Mouse (Mus musculus) CH12F3 (cell line): ENCODE measurements around the gene Spop.

Experiments
- in situ Hi-C: fragments of 300-500 bp; cut with MboI; formaldehyde crosslinking; loops from 2 replicates; pipeline ENCODE4 v1.14.3; 2020; ENCODE audit warnings: low sequenced_read_pairs

The Spop gene

DNA sequence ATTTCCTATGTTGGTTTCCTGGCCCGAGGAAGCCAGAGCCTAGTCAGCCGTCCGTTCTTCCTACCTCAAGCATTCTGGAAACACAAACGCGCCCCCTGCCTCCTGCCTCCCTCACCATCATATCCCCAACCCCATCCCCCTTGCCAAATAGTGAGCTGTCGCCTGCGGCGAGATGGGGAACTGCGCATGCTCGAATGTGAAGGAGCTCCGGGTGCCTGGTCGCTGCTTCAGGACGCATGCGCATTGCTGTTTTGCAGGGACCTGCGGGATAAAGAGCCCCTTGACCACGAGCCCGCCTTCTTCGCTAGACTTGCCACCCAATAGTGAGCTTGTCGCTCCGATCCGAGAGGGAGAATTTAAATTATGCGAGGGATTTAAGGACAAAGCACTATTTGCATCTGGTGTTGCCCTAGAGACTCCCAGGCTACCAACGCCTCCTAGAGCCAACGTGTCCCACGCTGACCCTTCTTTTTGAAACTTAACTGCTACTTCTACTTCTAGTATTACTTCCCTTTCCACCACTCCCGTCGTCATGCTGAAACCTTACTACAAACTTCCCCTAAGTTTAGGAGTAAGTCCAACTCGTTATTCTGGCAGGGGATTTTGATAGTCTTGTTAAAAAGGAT is 769 bp downstream of the Spop start:
- in situ Hi-C loops: no loop called here

DNA sequence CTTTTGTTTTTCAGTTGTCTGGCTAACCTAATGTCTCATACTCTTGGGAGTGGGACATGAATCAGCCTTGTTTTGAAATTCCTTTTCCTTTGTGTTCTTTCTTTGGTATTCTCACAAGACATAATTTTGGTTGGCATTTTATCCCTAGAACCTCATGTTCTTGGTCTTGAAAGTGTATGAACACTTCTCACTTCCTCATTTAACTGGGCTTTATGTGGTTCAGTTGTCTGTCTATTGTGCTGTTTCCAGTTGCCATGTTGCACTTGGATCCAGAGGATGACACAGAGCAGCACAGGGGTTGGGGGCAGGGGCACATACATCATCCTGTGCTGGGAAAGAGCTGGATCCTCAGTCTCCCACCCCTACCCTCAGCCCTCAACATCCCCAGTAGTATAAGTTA is 2.1 kb downstream of the Spop start:
- in situ Hi-C loops: no loop called here

DNA sequence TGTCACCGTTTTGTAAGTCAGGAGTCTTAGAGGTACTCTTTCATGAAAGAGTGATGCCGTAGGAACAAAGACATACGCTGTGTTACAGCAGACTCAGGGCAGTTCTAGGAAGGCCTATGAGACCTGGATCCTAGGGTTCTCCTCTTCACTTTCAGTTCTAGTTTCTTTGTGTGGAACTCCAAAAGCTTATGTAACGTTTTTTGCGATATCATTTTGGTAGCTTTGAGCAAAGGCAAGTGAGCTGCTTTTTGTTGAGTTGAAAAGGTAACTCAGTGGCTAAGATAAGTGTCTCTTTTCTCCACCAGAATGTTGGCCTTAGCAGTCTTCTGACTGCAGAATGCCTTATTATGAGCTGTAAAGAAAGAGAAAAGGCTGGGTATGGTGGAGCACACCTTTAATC is 3.5 kb downstream of the Spop start:
- in situ Hi-C loops: no loop called here

DNA sequence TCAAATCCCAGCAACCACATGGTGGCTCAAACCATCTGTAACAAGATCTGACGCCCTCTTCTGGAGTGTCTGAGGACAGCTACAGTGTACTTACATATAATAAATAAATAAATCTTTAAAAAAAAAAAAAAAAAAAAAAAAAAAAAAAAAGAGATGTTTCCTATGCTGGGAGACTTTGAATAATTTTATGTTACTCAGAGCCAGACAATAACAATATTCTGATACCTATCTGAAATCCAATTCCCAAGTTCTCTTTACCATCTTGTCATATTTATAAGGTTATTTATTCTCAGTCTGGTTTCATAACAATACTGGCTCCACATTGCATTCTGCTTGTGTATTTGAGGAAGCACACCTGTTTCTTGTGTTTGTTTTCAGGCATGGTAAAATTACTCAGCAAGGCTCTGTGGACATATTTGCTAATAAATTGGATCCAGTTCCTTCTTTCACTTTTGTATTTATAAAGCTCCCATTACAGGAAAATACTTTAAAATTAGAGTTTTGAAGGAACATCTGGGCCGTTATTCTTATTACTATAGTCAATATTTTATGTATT is 7.1 kb downstream of the Spop start:
- in situ Hi-C loops: no loop called here

DNA sequence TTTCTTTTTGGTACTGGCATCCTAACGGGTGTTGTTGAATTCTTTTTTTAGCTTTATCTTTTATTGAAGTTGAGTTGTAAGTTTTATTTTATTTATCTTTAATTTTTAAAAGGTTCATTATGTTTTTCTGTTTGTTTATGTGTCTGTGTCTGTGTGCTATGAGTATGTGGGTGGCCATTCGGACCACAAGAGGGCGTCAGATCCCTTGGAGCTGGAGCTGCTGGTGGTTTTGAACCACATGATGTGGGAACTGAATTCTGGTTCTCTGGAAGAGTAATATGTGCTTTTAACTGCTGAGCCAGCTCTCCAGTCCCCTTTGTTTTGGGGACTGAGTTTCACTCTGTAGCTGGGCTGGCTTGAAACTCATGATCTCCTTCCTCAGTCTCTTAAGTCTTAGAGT is 9.6 kb downstream of the Spop start:
- in situ Hi-C loops: no loop called here

DNA sequence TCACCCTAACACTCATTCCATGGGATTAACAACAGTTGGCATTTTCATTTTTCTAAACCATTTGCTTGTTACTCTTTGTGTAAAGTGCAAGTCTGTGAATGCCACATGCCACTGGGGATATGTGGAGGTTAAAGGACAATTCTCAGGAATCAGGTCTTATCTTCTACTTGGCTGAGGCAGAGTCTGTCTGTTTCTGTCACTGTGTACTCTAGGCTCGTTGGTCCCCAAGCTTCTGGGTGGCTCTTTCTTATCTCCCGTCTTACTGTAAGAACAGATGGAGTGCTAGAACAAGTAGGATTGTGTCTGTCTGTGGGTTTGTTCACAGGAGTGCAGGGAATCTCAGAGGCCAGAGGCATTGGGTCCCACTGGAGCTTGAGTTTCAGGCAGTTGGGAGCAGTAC is 17.5 kb downstream of the Spop start:
- in situ Hi-C loops: no loop called here

DNA sequence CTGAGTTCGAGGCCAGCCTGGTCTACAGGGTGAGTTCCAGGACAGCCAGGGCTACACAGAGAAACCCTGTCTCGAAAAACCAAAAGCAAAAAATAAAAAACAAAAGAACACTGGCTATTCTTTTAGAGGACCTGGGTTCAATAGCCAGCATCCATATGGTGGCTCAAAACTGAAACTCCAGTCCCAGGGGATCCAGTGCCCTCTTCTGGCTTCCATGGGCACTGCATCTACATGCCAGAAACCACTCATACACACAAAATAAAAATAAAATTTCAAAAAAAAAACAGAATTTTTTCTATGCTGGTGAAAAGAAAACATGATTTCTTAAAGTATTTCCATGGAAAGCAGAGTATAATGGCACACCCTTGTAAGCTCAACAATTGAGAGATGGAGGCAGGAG is 18.3 kb downstream of the Spop start:
- in situ Hi-C loops: no loop called here

DNA sequence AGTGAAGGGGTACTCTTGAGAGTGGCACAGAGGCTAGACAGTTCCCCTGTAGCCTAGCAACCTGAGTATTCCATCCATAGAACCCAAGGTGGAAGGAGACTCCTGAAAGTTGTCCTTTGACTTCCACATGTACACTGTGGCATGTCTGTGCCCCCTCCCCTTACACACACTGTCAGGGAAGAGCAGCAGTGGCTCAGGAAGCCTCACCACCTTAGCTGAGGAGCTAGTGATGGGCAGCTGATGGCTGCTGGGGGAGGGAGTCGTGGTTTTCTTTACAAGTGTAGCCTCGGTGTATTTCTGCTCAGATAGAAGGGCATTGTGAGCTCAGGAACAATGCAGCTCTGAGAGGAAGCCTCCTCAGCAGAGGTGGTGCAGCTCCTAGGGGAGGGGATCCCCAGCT is 31.5 kb downstream of the Spop start:
- in situ Hi-C loops: no loop called here

DNA sequence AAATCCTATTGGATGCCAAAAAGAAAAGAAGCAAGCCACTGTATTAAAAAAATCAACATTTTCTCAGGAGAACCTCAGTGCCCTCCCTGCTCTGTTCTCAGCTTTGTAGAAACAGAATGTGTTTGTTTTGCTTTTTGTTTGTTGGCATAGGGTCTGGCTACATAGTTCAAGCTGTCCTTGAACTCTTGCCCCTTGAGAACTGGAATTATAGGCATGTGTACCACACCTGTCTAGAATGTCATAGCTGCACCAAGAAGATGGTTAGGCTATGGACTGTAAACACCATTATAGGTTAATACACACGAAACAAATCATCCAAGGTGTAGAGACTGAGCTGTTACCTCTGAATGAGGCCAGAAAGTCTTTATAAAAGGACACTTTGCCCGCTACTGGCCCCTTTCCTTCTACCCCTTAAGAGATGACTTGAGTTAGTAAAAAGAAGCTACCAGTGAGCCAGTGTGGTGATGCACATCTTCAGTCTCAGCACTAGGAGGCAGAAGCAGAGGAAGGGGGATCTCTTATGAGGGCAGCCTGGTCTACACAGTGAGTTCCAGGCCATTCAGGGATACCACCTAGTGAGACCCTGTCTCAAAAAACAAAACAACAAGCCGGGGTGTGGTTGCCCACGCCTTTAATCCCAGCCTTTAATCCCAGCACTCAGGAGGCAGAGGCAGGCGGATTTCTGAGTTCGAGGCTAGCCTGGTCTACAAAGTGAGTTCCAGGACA is 32.9 kb downstream of the Spop start:
- in situ Hi-C loops: no loop called here

DNA sequence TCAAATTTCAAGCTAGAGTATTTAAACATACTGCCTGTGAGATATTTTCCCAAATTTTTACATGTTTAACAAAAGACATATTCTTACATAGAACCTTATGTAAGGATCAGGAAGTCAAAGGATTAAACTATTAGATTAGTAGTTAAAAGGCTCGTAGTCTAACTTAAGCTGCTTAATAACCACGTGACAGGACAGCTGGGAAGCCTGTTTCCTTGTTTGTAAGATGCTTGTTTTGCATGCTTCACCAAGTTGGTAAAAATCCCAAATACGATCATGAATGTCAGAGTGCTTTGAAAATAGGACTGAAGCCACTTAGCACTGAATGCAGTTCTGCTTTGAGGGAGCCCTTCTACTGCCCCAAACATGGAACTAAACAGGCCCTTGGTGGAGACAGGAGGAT is 34.5 kb downstream of the Spop start:
- in situ Hi-C loops: no loop called here

DNA sequence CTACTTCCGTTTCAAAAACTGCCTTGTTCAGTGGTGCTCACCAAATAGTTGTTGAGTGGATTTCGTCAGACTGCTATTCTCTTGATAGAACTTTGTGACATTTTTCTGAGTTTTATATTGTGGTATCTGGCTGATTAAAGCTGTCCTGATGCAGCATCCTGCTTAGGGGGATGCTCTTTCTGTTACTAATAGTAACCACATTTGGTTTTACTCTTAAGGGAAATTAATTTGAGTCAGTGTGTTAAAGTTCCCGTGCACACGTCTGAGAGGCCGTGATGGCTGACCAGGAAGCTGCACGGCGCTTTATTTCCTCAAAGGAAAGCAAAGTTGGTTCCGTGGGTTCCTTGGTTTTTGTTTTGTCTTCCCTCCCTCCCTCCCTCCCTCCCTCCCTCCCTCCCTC is 41.5 kb downstream of the Spop start:
- in situ Hi-C loops: no loop called here

DNA sequence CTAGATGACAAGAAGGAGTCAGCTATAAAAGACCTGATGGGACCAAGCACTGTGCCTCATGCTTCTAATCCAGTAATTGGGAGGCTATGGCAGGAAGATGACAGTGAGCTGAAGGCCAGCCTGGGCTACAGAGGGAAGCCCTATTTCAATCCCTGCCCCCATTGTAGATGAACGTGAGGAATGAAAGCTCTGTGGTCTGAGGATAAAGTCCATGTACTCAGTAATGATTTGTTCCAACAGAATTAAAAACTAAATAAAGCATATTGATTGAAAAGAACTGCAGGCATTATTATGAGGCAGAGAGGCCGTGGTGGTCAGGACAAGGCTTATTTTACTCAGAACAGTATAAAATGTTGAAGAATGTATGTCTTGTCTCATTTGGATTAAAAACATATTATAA is 47.0 kb downstream of the Spop start:
- in situ Hi-C loops: no loop called here

DNA sequence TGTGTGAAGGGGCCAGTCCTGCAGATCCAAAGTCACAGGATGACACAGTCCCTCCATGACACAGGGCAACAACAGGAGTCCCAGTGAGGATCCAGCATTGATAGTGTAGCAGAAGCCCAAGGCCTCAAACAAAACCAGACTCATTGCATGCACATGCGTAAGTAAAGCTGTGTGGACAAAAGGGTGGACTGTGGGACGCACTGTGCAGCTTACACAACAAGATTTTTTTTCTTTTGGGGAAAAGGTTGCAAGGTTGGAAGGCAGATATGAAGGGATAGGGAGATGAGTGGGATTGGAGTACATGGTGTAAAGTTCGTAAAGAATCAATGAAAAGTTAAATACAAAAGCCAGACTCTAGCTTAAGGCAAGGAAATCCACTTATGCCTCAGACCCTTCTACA is 48.3 kb downstream of the Spop start:
- in situ Hi-C loops: no loop called here

DNA sequence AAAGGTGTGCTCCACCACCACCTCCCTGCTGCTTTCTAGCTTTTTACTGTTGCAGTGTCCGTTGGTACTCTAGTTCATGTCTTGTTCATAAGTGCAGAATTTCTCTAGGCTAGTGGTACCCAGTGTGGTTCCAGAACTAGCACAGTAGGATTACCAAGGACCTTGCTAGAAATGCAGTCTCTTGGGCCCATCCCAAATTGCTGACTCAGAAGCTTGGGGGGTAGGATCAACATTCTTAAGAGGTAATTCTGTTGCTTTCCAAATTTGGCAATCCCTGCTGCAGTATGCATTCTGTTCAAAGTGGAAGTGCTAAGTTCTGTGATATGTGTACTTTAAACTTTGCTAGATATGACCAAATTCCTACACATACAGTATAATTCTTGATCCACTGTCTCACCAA is 53.9 kb downstream of the Spop start:
- in situ Hi-C loops: no loop called here

DNA sequence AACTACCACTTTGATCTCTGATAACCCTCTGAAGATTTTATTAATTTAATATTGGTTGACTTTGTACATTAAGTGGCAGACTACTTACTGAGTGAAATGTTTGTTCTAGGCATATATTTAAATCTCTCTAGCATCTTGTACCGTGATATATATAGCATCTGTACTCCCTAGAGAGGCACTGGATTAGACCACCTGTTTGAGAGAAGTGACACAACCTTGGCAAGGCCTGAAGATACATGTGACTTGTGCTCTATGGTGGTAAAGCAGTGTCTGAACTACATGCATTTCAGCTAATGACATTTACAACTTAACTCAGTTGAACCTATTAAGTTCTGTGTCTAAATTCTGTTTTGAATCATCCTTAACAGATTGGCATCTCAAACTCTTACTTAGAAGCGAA is 59.1 kb downstream of the Spop start:
- in situ Hi-C loops: no loop called here

DNA sequence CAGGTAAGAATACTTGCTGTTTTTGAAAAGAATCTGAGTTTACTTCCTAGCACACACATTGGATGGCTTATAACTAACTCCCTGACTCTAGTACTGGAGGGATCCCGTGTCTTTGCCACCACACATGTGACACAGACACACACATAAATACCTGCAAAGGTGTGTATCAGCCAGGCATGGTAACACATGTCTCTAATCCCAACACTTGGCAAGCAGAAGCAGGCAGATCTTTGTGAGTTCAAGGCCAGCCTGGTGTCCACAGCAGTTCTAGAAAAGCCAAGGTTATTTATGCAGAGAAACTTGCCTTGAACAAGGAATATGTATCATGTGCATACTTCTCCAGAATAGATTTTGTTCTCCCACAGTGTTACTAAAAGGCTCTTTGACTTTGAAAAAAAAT is 59.6 kb downstream of the Spop start:
- in situ Hi-C loops: no loop called here

DNA sequence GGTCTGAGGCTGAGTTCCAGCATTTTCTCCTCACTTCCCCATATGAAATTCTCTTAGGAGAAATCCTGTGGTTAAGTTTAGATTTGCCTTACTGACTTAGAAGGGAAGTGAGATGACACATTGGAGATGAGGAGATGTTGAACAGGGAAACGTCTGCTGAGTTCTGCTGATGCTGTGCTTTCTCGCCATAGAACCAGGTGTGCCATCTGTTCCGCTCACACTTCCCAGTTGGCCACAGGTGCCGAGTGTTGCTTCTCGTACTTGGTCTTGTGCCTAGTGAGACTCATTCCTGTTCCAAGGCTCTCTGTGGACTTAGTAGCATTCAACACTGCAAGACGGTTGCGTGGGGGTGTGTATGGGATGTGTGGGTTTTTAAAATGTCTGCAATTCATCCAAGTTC is 62.4 kb downstream of the Spop start:
- in situ Hi-C loops: no loop called here

DNA sequence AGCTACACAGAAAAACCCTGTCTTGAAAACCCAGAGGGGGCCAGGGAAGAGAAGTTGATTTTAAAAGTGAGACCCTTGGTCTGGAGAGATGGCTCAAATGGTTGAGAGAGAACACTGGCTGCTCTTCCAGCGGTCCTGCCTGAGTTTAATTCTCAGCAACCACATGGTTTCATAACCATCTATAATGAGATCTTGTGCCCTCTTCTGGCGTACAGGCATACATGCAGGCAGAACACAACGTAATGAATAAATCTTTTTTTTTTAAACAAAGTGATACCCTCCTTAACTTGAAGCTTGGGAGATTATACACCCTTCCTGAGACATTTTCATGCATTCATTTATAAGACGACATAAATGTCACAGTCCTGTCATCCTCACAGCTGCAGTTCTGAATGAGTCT is 65.6 kb downstream of the Spop start:
- in situ Hi-C loops: no loop called here

DNA sequence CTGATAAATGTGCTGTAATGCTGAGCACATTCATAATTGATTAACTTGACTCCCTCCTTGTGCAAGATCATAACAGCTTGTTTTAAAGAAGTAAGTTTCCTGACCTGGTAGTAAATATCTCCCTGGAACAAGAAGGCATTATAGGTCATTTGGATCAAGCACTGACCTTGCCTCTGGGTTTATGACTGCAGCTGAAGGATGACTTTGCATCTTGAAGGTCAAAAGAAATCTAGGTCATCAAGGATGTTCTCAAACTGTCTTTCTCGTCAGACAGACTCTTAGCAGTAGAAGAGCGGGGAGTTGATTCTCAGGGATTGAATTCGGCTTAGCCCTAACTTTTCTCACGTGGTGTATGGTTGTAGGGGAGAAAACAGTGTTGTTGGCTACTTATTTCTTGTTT is 66.8 kb downstream of the Spop start:
- in situ Hi-C loops: no loop called here

DNA sequence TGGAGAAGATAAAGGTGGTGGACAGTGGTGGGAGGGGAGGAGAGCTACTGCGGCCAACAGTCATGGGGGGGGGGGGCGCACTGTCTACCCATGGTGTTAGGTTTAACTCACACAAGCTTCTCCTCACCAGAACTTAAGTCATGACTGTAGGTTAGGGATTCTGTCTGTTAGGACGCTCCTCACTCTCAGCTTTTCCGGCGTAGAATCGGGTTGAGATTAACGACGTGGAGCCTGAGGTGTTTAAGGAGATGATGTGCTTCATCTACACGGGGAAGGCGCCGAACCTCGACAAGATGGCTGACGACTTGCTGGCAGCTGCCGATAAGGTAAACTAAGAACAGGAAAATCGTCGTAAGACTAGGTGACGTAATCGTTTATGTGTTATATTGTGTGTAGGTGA is 71.8 kb downstream of the Spop start:
- in situ Hi-C loops: no loop called here

DNA sequence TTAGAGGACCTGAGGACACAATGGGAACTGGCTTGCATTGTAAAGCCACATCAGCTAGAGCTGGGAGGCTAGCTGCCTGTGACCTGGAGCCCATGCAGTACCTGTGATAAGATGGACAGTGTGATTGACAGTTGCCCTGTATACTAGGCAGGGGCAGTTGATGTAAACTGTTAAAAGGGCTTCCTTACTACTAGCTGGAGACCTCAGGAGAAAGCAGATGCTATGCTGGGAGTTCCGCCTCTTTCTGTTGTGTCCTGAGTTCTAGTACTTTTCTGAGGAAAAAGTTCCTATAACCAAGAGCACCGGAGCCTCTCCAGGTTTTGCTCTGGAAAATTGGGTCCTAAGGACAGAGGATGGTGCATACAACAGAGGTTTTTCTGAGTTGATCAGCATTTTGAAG is 73.4 kb downstream of the Spop start:
- in situ Hi-C loops: no loop called here

DNA sequence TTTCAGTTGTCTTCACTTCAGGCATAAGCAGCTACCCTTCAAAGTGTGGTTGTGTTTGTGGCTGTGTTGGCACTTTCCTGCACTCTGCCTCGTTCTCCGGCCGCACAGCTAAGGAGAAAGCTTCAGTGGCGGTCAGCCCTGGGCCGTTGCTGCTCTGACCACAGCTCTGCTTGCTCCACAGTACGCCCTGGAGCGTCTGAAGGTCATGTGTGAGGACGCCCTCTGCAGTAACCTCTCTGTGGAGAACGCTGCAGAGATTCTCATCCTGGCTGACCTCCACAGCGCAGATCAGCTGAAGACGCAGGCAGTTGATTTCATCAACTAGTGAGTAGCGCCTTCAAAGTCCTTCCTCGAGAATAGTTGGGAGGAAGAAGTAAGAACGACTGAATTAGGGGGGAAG is 76.2 kb downstream of the Spop start:
- in situ Hi-C loops: no loop called here

DNA sequence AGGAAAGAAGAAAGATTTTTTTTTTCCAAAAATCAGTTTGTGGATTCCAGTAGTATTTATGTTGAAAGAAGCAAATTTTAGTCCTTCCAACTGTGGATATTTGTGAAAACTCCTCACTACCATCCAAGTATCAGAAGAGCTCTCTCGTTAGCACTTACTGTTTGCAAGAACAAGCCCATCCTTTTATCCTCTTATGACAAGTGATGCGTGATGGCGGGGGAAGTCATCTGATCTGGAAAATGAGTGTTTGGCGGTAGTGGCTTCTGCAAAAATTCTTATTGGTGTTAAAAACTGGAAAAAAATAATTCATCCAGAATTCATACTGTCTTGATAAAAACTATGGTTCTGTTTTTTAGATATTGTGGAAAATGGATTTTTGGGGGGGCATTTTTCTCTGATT is 78.4 kb downstream of the Spop start:
- in situ Hi-C loops: no loop called here
